Mouse (Mus musculus) G1E (cell line): ENCODE measurements around the gene Bloc1s1. TPM values are rescaled to one million over a fixed set of nuclear protein-coding genes. Genes with fewer than 3 reads are reported as not detected.

Source experiments
- ATAC-seq: 2 replicates; pipeline ENCODE4 v1.8.0; 2016; ENCODE audit warnings: mild to moderate bottlenecking; ENCODE audit not compliant: insufficient number of reproducible peaks, poor library complexity, low FRiP score, severe bottlenecking; ENCODE audit errors: extremely low read depth
- DNase-seq: peaks from one replicate; pipeline ENCODE4 v3.0.0; 2012; ENCODE audit warnings: low spot score
- H3K27me3 ChIP-seq: 2 replicates; pipeline ENCODE4 v1.6.1; 2012; ENCODE audit warnings: mild to moderate bottlenecking, low read length, inconsistent platforms; ENCODE audit not compliant: insufficient read depth
- H3K36me3 ChIP-seq: replicated peaks from 2 replicates; pipeline ENCODE3; 2012; ENCODE audit warnings: mild to moderate bottlenecking, inconsistent platforms
- H3K4me1 ChIP-seq: 2 replicates; pipeline ENCODE4 v1.6.1; 2012; ENCODE audit warnings: low read depth, low read length, inconsistent platforms, mixed read lengths; ENCODE audit not compliant: insufficient read depth
- H3K4me3 ChIP-seq: 2 replicates; pipeline ENCODE4 v1.5.1; 2012; ENCODE audit warnings: low read depth, mild to moderate bottlenecking, inconsistent platforms, low read length, moderate library complexity, mixed read lengths
- H3K9me3 ChIP-seq: replicated peaks from 2 replicates; pipeline ENCODE4 v1.6.1; 2012; ENCODE audit warnings: inconsistent platforms
- CTCF ChIP-seq: IDR thresholded peaks from 2 replicates; pipeline ENCODE4 v1.5.1; 2012; ENCODE audit warnings: low read depth, low read length, inconsistent platforms, mixed read lengths
- GATA1 ChIP-seq: IDR thresholded peaks from 2 replicates; pipeline ENCODE4 v1.6.1; 2012; ENCODE audit warnings: borderline replicate concordance, low read length, inconsistent platforms, mixed read lengths
- GATA2 ChIP-seq: IDR thresholded peaks from 2 replicates; pipeline ENCODE4 v1.6.1; 2012; ENCODE audit warnings: low read depth, low read length, inconsistent platforms, borderline replicate concordance
- POLR2AphosphoS5 ChIP-seq: IDR thresholded peaks from 2 replicates; pipeline ENCODE4 v1.6.1; 2012; ENCODE audit warnings: low read depth, low read length, inconsistent platforms; ENCODE audit not compliant: insufficient replicate concordance
- TAL1 ChIP-seq: conservative IDR thresholded peaks from 2 replicates; pipeline ENCODE4 v1.6.1; 2012; ENCODE audit warnings: low read depth, low read length, inconsistent platforms, mixed read lengths
- polyA plus RNA-seq: library from polyadenylated mRNA; stranded (reverse); fragments of >175 nt; gene quantifications from 2 replicates; pipeline ENCODE4 v1.2.3, GENCODE M21; 2012
- total RNA-seq, 2 experiments: library from RNA; stranded (forward) in 1 of 2; stranded (reverse) in 1 of 2; fragments of 200-1000 nt in 1 of 2; fragments of >200 nt in 1 of 2; fragmentation: Nextera tagmentation in 1 of 2; gene quantifications; 2 replicates each; pipeline ENCODE4 v1.2.3; 2014 to 2017

The Bloc1s1 gene
- total and polyA plus RNA-seq, 3 experiments = 46.7 to 121 (median 116) TPM

GRCm38 (mm10) chr10:128940475-128941061 lies 16.7 kb upstream of the Bloc1s1 start:
- Histone ChIP-seq H3K4me3 (no peak overlapping the region), H3K27me3 (peaks cover 24% of the 10 kb centered on the region), H3K36me3 (no peaks in the 10 kb centered on the region), H3K4me1 (no peaks in the 10 kb centered on the region; the same call in 1 of the 2 replicates), H3K9me3 (no peaks in the 10 kb centered on the region)
- no peak for TF ChIP-seq GATA2
- no peak for TF ChIP-seq TAL1
- no peak for TF ChIP-seq GATA1
- no peak for TF ChIP-seq CTCF
- no peak for TF ChIP-seq POLR2AphosphoS5
- DNase-seq (no peak), ATAC-seq (no peak)

- H3K36me3 ChIP-seq = no peaks in the 10 kb centered on the region
- no peak for TF ChIP-seq GATA1
- no peak for TF ChIP-seq POLR2AphosphoS5
- H3K4me3 ChIP-seq = no peak overlapping the region
- H3K27me3 ChIP-seq = peaks cover 38% of the 10 kb centered on the region
- H3K9me3 ChIP-seq = no peaks in the 10 kb centered on the region
- no peak for ATAC-seq
- no peaks in the 10 kb centered on the region; the same call in 1 of the 2 replicates for H3K4me1 ChIP-seq
- no peak for DNase-seq
These were observed 15.1 kb upstream of the Bloc1s1 start for GRCm38 (mm10) chr10:128938974-128939373.

- Histone ChIP-seq H3K4me3 (no peak overlapping the region), H3K36me3 (no peaks in the 10 kb centered on the region), H3K4me1 (no peaks in the 10 kb centered on the region; the same call in 1 of the 2 replicates), H3K27me3 (peaks cover 43% of the 10 kb centered on the region), H3K9me3 (no peaks in the 10 kb centered on the region)
- no peak for TF ChIP-seq GATA2
- no peak for TF ChIP-seq TAL1
- TF ChIP-seq CTCF = no peak
- no peak for TF ChIP-seq GATA1
- no peak for TF ChIP-seq POLR2AphosphoS5
- no peak for DNase-seq
- ATAC-seq = no peak
These were observed 14.6 kb upstream of the Bloc1s1 start for GRCm38 (mm10) chr10:128938457-128938856.

- ATAC-seq (no peak), DNase-seq (no peak)
- Histone ChIP-seq H3K4me1 (no peaks in the 10 kb centered on the region; the same call in 1 of the 2 replicates), H3K36me3 (no peaks in the 10 kb centered on the region), H3K9me3 (no peaks in the 10 kb centered on the region), H3K27me3 (peaks cover 49% of the 10 kb centered on the region), H3K4me3 (no peak overlapping the region)
- TF ChIP-seq GATA2 = no peak
- TF ChIP-seq TAL1 = no peak
- TF ChIP-seq GATA1 = no peak
- no peak for TF ChIP-seq POLR2AphosphoS5
These were observed 14.0 kb upstream of the Bloc1s1 start for GRCm38 (mm10) chr10:128937756-128938390.

GRCm38 (mm10) chr10:128935826-128936440 lies 12.1 kb upstream of the Bloc1s1 start:
- Histone ChIP-seq H3K4me3 (no peak overlapping the region), H3K4me1 (no peaks in the 10 kb centered on the region; the same call in 1 of the 2 replicates), H3K27me3 (peaks cover 52% of the 10 kb centered on the region), H3K36me3 (no peaks in the 10 kb centered on the region), H3K9me3 (no peaks in the 10 kb centered on the region)
- no peak for TF ChIP-seq POLR2AphosphoS5
- no peak for TF ChIP-seq CTCF
- TF ChIP-seq TAL1 = no peak
- no peak for TF ChIP-seq GATA1
- no peak for TF ChIP-seq GATA2
- ATAC-seq (no peak), DNase-seq (no peak)

GRCm38 (mm10) chr10:128934997-128935787 lies 11.4 kb upstream of the Bloc1s1 start:
- no peak for TF ChIP-seq CTCF
- no peaks in the 10 kb centered on the region for H3K4me1 ChIP-seq
- H3K9me3 ChIP-seq = no peaks in the 10 kb centered on the region
- H3K36me3 ChIP-seq = no peaks in the 10 kb centered on the region
- no peak overlapping the region for H3K4me3 ChIP-seq
- peaks cover 51% of the 10 kb centered on the region for H3K27me3 ChIP-seq
- ATAC-seq = no peak
- DNase-seq = no peak
